Mouse (Mus musculus): Measurements from ENCODE around the gene Mmp15. TPM values are rescaled to one million over a fixed set of nuclear protein-coding genes. Genes with fewer than 3 reads are reported as not detected.

Gene Mmp15
- polyA plus RNA-seq, 1 experiment from 2014 or later, result 8.9 TPM

GRCm38 (mm10) chr8:95315350-95315749 lies 36.7 kb upstream of the Mmp15 start:
- H3K36me3 ChIP-seq (replicated peaks; ENCODE audit: control insufficient read depth, insufficient read depth, low read depth, low read length), result no peaks in the 10 kb centered on the region
- DNase-seq (ENCODE audit: low spot score) (no peak), ATAC-seq (replicated peaks; ENCODE audit: insufficient number of reproducible peaks, low FRiP score, low TSS enrichment, low read depth) (no peak)
- H3K4me2 ChIP-seq (ENCODE audit: low read depth, low read length), result no peak overlapping the region
- H3K4me1 ChIP-seq (ENCODE audit: control insufficient read depth, insufficient read depth, low read length), result no peaks in the 10 kb centered on the region
- no peak overlapping the region for H3K4me3 ChIP-seq (ENCODE audit: low read depth, low read length)
- H3K9ac ChIP-seq (replicated peaks; ENCODE audit: low read length), result no peak overlapping the region
- H3K27me3 ChIP-seq (ENCODE audit: control insufficient read depth, insufficient read depth, low read length), result 0 out of 2 replicates have a peak, but pooled peaks cover 3% of the 10 kb centered on the region
- WGBS, result 95% methylated on average over 1 of the region's 1 CpGs
- H3K9me3 ChIP-seq (replicated peaks; ENCODE audit: control insufficient read depth, low read length), result no peaks in the 10 kb centered on the region
- H3K27ac ChIP-seq (replicated peaks; ENCODE audit: low read depth, low read length), result no peak overlapping the region

GRCm38 (mm10) chr8:95320224-95321139 lies 31.6 kb upstream of the Mmp15 start:
- no peaks in the 10 kb centered on the region for H3K36me3 ChIP-seq (replicated peaks; ENCODE audit: control insufficient read depth, insufficient read depth, low read depth, low read length)
- WGBS, result 2% methylated on average over 39 of the region's 41 CpGs
- peak overlapping the region; percentile 36 for H3K4me3 ChIP-seq (ENCODE audit: low read depth, low read length)
- 0 out of 2 replicates have a peak, but pooled peaks cover 3% of the 10 kb centered on the region for H3K27me3 ChIP-seq (ENCODE audit: control insufficient read depth, insufficient read depth, low read length)
- DNase-seq (ENCODE audit: low spot score), result peak; percentile 75
- H3K4me2 ChIP-seq (ENCODE audit: low read depth, low read length), result peak overlapping the region; percentile 85
- H3K9ac ChIP-seq (replicated peaks; ENCODE audit: low read length), result peak overlapping the region; percentile 34; the same call in 1 of the 2 replicates
- peak; percentile 72 for ATAC-seq (replicated peaks; ENCODE audit: insufficient number of reproducible peaks, low FRiP score, low TSS enrichment, low read depth)
- no peaks in the 10 kb centered on the region for H3K4me1 ChIP-seq (ENCODE audit: control insufficient read depth, insufficient read depth, low read length)
- no peaks in the 10 kb centered on the region for H3K9me3 ChIP-seq (replicated peaks; ENCODE audit: control insufficient read depth, low read length)
- H3K27ac ChIP-seq (replicated peaks; ENCODE audit: low read depth, low read length), result no peak overlapping the region

- Histone ChIP-seq H3K4me2 (ENCODE audit: low read depth, low read length) (no peak overlapping the region), H3K36me3 (replicated peaks; ENCODE audit: control insufficient read depth, insufficient read depth, low read depth, low read length) (peaks cover 15% of the 10 kb centered on the region), H3K4me1 (ENCODE audit: control insufficient read depth, insufficient read depth, low read length) (no peaks in the 10 kb centered on the region), H3K4me3 (ENCODE audit: low read depth, low read length) (no peak overlapping the region), H3K9me3 (replicated peaks; ENCODE audit: control insufficient read depth, low read length) (no peaks in the 10 kb centered on the region), H3K27ac (replicated peaks; ENCODE audit: low read depth, low read length) (no peak overlapping the region), H3K27me3 (ENCODE audit: control insufficient read depth, insufficient read depth, low read length) (0 out of 2 replicates have a peak, but pooled peaks cover 3% of the 10 kb centered on the region), H3K9ac (replicated peaks; ENCODE audit: low read length) (no peak overlapping the region)
- ATAC-seq (replicated peaks; ENCODE audit: insufficient number of reproducible peaks, low FRiP score, low TSS enrichment, low read depth) (no peak), DNase-seq (ENCODE audit: low spot score) (no peak)
- 93% methylated on average over 3 of the region's 3 CpGs for WGBS
These were observed 28.9 kb upstream of the Mmp15 start for GRCm38 (mm10) chr8:95323201-95323600.

GRCm38 (mm10) chr8:95324646-95325045 lies 27.4 kb upstream of the Mmp15 start:
- no peak overlapping the region for H3K4me3 ChIP-seq (ENCODE audit: low read depth, low read length)
- no peak for DNase-seq (ENCODE audit: low spot score)
- H3K9ac ChIP-seq (replicated peaks; ENCODE audit: low read length), result no peak overlapping the region
- ATAC-seq (replicated peaks; ENCODE audit: insufficient number of reproducible peaks, low FRiP score, low TSS enrichment, low read depth), result no peak
- H3K4me2 ChIP-seq (ENCODE audit: low read depth, low read length), result no peak overlapping the region
- peaks cover 24% of the 10 kb centered on the region for H3K36me3 ChIP-seq (replicated peaks; ENCODE audit: control insufficient read depth, insufficient read depth, low read depth, low read length)
- H3K4me1 ChIP-seq (ENCODE audit: control insufficient read depth, insufficient read depth, low read length), result no peaks in the 10 kb centered on the region
- H3K27ac ChIP-seq (replicated peaks; ENCODE audit: low read depth, low read length), result no peak overlapping the region
- 47% methylated on average over 5 of the region's 5 CpGs for WGBS
- H3K9me3 ChIP-seq (replicated peaks; ENCODE audit: control insufficient read depth, low read length), result no peaks in the 10 kb centered on the region
- H3K27me3 ChIP-seq (ENCODE audit: control insufficient read depth, insufficient read depth, low read length), result 0 out of 2 replicates have a peak, but pooled peaks cover 1% of the 10 kb centered on the region

- Histone ChIP-seq H3K4me1 (ENCODE audit: control insufficient read depth, insufficient read depth, low read length) (no peaks in the 10 kb centered on the region), H3K27me3 (ENCODE audit: control insufficient read depth, insufficient read depth, low read length) (no peaks in the 10 kb centered on the region), H3K4me2 (ENCODE audit: low read depth, low read length) (no peak overlapping the region), H3K9me3 (replicated peaks; ENCODE audit: control insufficient read depth, low read length) (no peaks in the 10 kb centered on the region), H3K36me3 (replicated peaks; ENCODE audit: control insufficient read depth, insufficient read depth, low read depth, low read length) (peaks cover 24% of the 10 kb centered on the region), H3K4me3 (ENCODE audit: low read depth, low read length) (no peak overlapping the region), H3K27ac (replicated peaks; ENCODE audit: low read depth, low read length) (no peak overlapping the region), H3K9ac (replicated peaks; ENCODE audit: low read length) (no peak overlapping the region)
- WGBS, result 88% methylated on average over 5 of the region's 5 CpGs
- DNase-seq (ENCODE audit: low spot score) (no peak), ATAC-seq (replicated peaks; ENCODE audit: insufficient number of reproducible peaks, low FRiP score, low TSS enrichment, low read depth) (no peak)
These were observed 25.2 kb upstream of the Mmp15 start for GRCm38 (mm10) chr8:95326822-95327221.

- Histone ChIP-seq H3K36me3 (replicated peaks; ENCODE audit: control insufficient read depth, insufficient read depth, low read depth, low read length) (peaks cover 24% of the 10 kb centered on the region), H3K27me3 (ENCODE audit: control insufficient read depth, insufficient read depth, low read length) (no peaks in the 10 kb centered on the region), H3K4me3 (ENCODE audit: low read depth, low read length) (no peak overlapping the region), H3K4me1 (ENCODE audit: control insufficient read depth, insufficient read depth, low read length) (no peaks in the 10 kb centered on the region), H3K4me2 (ENCODE audit: low read depth, low read length) (no peak overlapping the region), H3K27ac (replicated peaks; ENCODE audit: low read depth, low read length) (no peak overlapping the region), H3K9me3 (replicated peaks; ENCODE audit: control insufficient read depth, low read length) (no peaks in the 10 kb centered on the region), H3K9ac (replicated peaks; ENCODE audit: low read length) (no peak overlapping the region)
- WGBS, result 87% methylated on average over 46 of the region's 46 CpGs
- ATAC-seq (replicated peaks; ENCODE audit: insufficient number of reproducible peaks, low FRiP score, low TSS enrichment, low read depth), result no peak
- no peak for DNase-seq (ENCODE audit: low spot score)
These were observed 24.1 kb upstream of the Mmp15 start for GRCm38 (mm10) chr8:95327866-95328465.

GRCm38 (mm10) chr8:95330367-95330766 lies 21.7 kb upstream of the Mmp15 start:
- Histone ChIP-seq H3K27me3 (ENCODE audit: control insufficient read depth, insufficient read depth, low read length) (no peaks in the 10 kb centered on the region), H3K4me2 (ENCODE audit: low read depth, low read length) (peak overlapping the region; percentile 42), H3K9me3 (replicated peaks; ENCODE audit: control insufficient read depth, low read length) (no peaks in the 10 kb centered on the region), H3K9ac (replicated peaks; ENCODE audit: low read length) (no peak overlapping the region; the same call in 1 of the 2 replicates), H3K4me1 (ENCODE audit: control insufficient read depth, insufficient read depth, low read length) (no peaks in the 10 kb centered on the region), H3K4me3 (ENCODE audit: low read depth, low read length) (peak overlapping the region; percentile 90), H3K36me3 (replicated peaks; ENCODE audit: control insufficient read depth, insufficient read depth, low read depth, low read length) (peaks cover 24% of the 10 kb centered on the region), H3K27ac (replicated peaks; ENCODE audit: low read depth, low read length) (no peak overlapping the region)
- ATAC-seq (replicated peaks; ENCODE audit: insufficient number of reproducible peaks, low FRiP score, low TSS enrichment, low read depth), result no peak
- WGBS, result 86% methylated on average over 1 of the region's 1 CpGs
- no peak for DNase-seq (ENCODE audit: low spot score)

Data from embryonic facial prominence, embryonic 11.5 days (tissue).